Mouse (Mus musculus): ENCODE measurements around the gene Fam69b.

GRCm38 (mm10) chr2:26639083-26639482, 10.8 kb downstream of the Fam69b start:
- TF ChIP-seq ZNF384 (IDR thresholded peaks at IDR 0.05; ENCODE audit: low read depth, low read length) (no peak), MAFK (IDR thresholded peaks at IDR 0.05; ENCODE audit: insufficient read depth, low read depth, low read length) (no peak), CHD2 (IDR thresholded peaks at IDR 0.05; ENCODE audit: low read depth, low read length) (no peak), HCFC1 (IDR thresholded peaks at IDR 0.05; ENCODE audit: borderline replicate concordance, insufficient read depth, low read length) (no peak; the same call in 1 of the 2 replicates), ZC3H11A (IDR thresholded peaks at IDR 0.05; ENCODE audit: borderline replicate concordance, low read depth, low read length) (no peak)
